Mouse (Mus musculus) midbrain, postnatal 0 days (tissue): ENCODE data around the gene Tiam1. TPM values are rescaled to one million over a fixed set of nuclear protein-coding genes. Genes with fewer than 3 reads are reported as not detected.

ENCODE experiments used
- ATAC-seq: fragments of 200-750 bp; cut with Nextera tagmentation; 2 replicates; pipeline ENCODE4 v1.8.0; 2017; ENCODE audit warnings: moderate number of reproducible peaks, mild to moderate bottlenecking, moderate TSS enrichment, moderate library complexity; ENCODE audit not compliant: low FRiP score
- DNase-seq: peaks from one replicate; pipeline ENCODE4 v3.0.0-alpha.2; 2015; ENCODE audit warnings: low spot score
- H3K27ac ChIP-seq: fragments of 300-500 bp; sonication (generic); 2 replicates; pipeline ENCODE4 v1.5.1; 2014; ENCODE audit warnings: low read depth, mild to moderate bottlenecking, low read length, mixed read lengths
- H3K27me3 ChIP-seq: fragments of 300-500 bp; sonication (generic); 2 replicates; pipeline ENCODE4 v1.6.1; 2014; ENCODE audit warnings: low read length, control low read depth, mixed read lengths; ENCODE audit not compliant: insufficient read depth
- H3K36me3 ChIP-seq: fragments of 300-500 bp; sonication (generic); 2 replicates; pipeline ENCODE4 v1.6.1; 2014; ENCODE audit warnings: low read length, control low read depth, mixed read lengths; ENCODE audit not compliant: insufficient read depth
- H3K4me1 ChIP-seq: fragments of 300-500 bp; sonication (generic); 2 replicates; pipeline ENCODE4 v1.6.1; 2014; ENCODE audit warnings: mild to moderate bottlenecking, control low read depth, antibody characterized with exemption, low read length, mixed read lengths; ENCODE audit not compliant: insufficient read depth
- H3K4me2 ChIP-seq: fragments of 300-500 bp; sonication (generic); 2 replicates; pipeline ENCODE4 v1.6.1; 2014; ENCODE audit warnings: low read depth, mild to moderate bottlenecking, low read length, mixed read lengths; ENCODE audit not compliant: poor library complexity, severe bottlenecking
- H3K4me3 ChIP-seq: fragments of 300-500 bp; sonication (generic); 2 replicates; pipeline ENCODE4 v1.5.1; 2014; ENCODE audit warnings: low read depth, mild to moderate bottlenecking, low read length, moderate library complexity
- H3K9ac ChIP-seq: fragments of 300-500 bp; sonication (generic); replicated peaks from 2 replicates; pipeline ENCODE4 v1.6.1; 2014; ENCODE audit warnings: mild to moderate bottlenecking, low read length, moderate library complexity, mixed read lengths; ENCODE audit not compliant: poor library complexity, severe bottlenecking
- H3K9me3 ChIP-seq: fragments of 300-500 bp; sonication (generic); 2 replicates; pipeline ENCODE4 v1.6.1; 2016; ENCODE audit warnings: low read length, control low read depth
- CTCF ChIP-seq: IDR thresholded peaks from 2 replicates; pipeline ENCODE4 v1.5.1; 2016; ENCODE audit warnings: antibody characterized with exemption, mild to moderate bottlenecking
- WGBS: fragments of 180-500 bp; shearing (Covaris S2); extraction: QIAGEN DNeasy Blood & Tissue Kit; methylation state at CpG from one replicate; pipeline ENCODE4 v1.1.7; 2014; 5-methylcytosine and 5-hydroxymethylcytosine counted together
- polyA plus RNA-seq: library from polyadenylated mRNA; unstranded; fragments of >200 nt; fragmentation: Nextera tagmentation; extraction: Ambion mirVana; gene quantifications from 2 replicates; pipeline ENCODE4 v1.2.1, GENCODE M21; 2015
- total RNA-seq: library from RNA; depleted of rRNA; stranded (reverse); fragments of >200 nt; gene quantifications from 2 replicates; pipeline ENCODE4 v1.2.3, GENCODE M21; 2014; rRNA removed

Gene Tiam1
- total and polyA plus RNA-seq, 2 experiments from 2014 or later: 17.6 to 26.9 TPM

DNA sequence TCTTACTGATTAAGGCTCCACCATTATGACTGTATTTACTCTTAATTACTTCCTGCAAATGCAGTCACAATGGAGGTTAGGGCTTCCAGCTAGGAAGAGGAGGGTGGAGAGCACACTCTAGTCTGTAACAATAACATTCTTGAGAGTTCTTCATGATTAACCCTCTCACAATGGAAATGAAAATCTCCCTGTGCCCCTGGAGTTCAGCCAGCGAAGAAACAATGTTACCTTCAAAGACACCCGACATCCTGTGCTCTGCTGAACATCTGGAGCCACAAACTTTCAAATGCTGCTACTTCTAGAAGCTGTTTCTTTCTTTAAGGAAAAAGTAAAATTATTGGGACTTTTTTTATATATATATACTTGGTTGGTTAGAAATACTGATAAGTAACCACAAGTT is 395.7 kb downstream of the Tiam1 start:
- 23% methylated on average over 2 of the region's 2 CpGs for WGBS
- Histone ChIP-seq H3K4me2 (no peak overlapping the region), H3K4me1 (no peaks in the 10 kb centered on the region), H3K27ac (no peak overlapping the region), H3K9me3 (no peaks in the 10 kb centered on the region), H3K27me3 (no peaks in the 10 kb centered on the region), H3K4me3 (no peak overlapping the region), H3K9ac (no peak overlapping the region), H3K36me3 (no peaks in the 10 kb centered on the region)
- no peak for TF ChIP-seq CTCF
- no peak for DNase-seq
- ATAC-seq: no peak

DNA sequence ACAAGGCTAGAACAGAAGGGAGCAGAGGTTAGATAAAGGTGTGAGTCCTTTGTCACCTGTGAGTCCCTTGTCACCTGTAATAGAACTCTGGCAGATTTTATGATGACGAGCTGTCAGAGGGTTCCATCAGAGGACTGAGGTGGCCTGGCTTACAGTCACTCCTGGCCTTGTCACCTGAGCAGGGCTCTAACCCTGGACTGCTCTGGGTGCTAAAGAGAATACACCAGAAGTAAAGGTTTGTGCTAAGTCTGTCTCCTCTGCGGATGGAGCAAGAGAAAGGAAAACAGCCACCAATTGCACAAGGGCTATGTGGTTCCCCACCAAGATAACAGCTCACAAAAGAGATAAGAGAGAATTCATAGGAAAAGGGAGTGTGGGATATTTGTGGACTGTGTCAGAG is 404.0 kb downstream of the Tiam1 start:
- H3K36me3 ChIP-seq: no peaks in the 10 kb centered on the region
- no peak for TF ChIP-seq CTCF
- ATAC-seq: no peak
- 65% methylated on average over 2 of the region's 2 CpGs for WGBS
- DNase-seq: no peak
- no peak overlapping the region for H3K4me2 ChIP-seq
- H3K9ac ChIP-seq: no peak overlapping the region
- H3K27me3 ChIP-seq: no peaks in the 10 kb centered on the region
- no peaks in the 10 kb centered on the region for H3K9me3 ChIP-seq
- no peak overlapping the region for H3K4me3 ChIP-seq
- no peaks in the 10 kb centered on the region for H3K4me1 ChIP-seq
- no peak overlapping the region for H3K27ac ChIP-seq

DNA sequence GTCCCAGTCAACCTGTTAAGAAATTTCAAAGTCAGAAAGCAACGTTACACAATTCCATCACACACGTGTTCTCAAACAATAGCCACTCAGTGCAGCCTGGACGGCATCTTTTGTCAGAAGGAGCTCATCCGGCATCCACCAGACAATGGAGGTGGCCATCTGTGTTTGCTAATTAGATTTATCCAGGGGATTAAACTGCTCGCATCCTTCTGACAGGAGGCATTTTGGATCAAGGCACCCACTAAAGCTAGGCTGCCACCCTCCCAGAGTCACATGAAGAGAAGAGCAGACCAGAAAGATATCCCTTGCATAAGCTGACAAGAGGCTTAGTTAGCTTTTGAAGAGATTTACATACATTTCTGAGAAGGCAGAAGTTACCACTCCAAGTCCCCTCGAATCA is 404.6 kb downstream of the Tiam1 start:
- ATAC-seq: peak; percentile 52; the same call in 1 of the 2 replicates

More for the DNA sequence above, 404.6 kb downstream of the Tiam1 start:
- 10% methylated on average over 6 of the region's 6 CpGs for WGBS
- no peak for TF ChIP-seq CTCF
- DNase-seq: peak; percentile 57
- H3K4me1 ChIP-seq: no peaks in the 10 kb centered on the region
- H3K9ac ChIP-seq: no peak overlapping the region
- no peaks in the 10 kb centered on the region for H3K36me3 ChIP-seq
- no peak overlapping the region for H3K4me2 ChIP-seq
- no peak overlapping the region for H3K27ac ChIP-seq
- no peak overlapping the region for H3K4me3 ChIP-seq
- no peaks in the 10 kb centered on the region for H3K27me3 ChIP-seq
- H3K9me3 ChIP-seq: no peaks in the 10 kb centered on the region

Other genes starting within 250 kb of the Tiam1 start
- 175 and 183 TPM in 2 replicates for gene Sod1, start 77.0 kb upstream of the Tiam1 start, total RNA-seq
- 1,236 and 1,259 TPM in 2 replicates for gene Sod1, start 77.0 kb upstream of the Tiam1 start, polyA plus RNA-seq
- gene Scaf4, start 140.7 kb upstream of the Tiam1 start, total RNA-seq: 10.7 and 25.5 TPM in 2 replicates
- gene Scaf4, start 140.7 kb upstream of the Tiam1 start, polyA plus RNA-seq: 16.9 and 17.9 TPM in 2 replicates
- gene Hunk, start 242.2 kb upstream of the Tiam1 start, total RNA-seq: 12.8 and 14.4 TPM in 2 replicates
- 3.2 and 3.9 TPM in 2 replicates for gene Hunk, start 242.2 kb upstream of the Tiam1 start, polyA plus RNA-seq